Mouse (Mus musculus): ENCODE results near the gene S100a8. TPM values are rescaled to one million over a fixed set of nuclear protein-coding genes. Genes with fewer than 3 reads are reported as not detected.
A peak's percentile ranks its signal among the peaks of the same experiment; 100 is the strongest.

S100a8 gene
- total RNA-seq, 2 experiments from 2014 or later: 6.8 to 10.4 TPM

GRCm38 (mm10) chr3:90678656-90679055, 9.9 kb downstream of the S100a8 start:
- no peak for DNase-seq

- DNase-seq: no peak
Measured at GRCm38 (mm10) chr3:90683929-90684328, 15.2 kb downstream of the S100a8 start.

DNA sequence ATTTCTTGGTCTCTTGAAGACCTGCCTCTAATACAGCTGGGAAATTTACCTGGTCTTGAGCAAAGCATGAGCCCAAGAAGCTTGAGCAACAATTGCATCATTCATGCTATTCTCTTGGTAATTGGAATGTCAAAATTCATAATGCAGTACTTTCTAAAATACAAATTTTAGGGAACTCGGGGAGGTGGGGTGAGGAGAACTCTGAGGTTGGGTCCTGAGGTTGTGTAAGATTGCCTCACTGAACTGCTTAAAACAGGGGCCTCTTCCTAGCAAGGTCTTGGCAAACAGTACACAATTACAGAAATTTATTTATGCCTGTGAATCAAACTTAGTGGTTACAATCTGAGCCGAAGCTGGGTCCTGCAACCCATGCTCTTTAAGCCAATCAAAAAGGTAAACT, 18.1 kb downstream of the S100a8 start:
- DNase-seq: no peak

DNA sequence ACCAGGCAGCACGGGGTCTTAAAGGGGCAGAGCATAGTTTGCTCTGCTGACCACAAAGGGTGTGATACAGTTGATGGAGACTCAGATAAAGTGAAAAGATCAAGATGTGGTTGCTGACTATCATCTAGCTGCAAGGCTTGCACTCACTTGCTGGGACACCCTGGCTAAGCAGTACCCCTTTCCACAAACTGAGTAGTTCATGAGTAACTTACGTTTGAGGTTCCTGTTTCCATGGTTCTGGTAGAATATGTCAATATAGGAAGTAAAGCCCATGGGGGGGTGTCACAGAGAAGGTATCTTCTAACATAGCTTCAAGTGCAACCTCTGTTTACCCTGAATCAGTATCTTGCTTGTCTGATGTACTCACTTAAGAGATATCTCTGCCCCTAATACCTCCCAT, 24.7 kb downstream of the S100a8 start:
- no peak for DNase-seq

- DNase-seq: no peak
Measured at GRCm38 (mm10) chr3:90695613-90696012, 26.8 kb downstream of the S100a8 start, which contains the start of gene S100a9. Gene S100a9, minus strand, starts transcription at chr3:90695721.

DNA sequence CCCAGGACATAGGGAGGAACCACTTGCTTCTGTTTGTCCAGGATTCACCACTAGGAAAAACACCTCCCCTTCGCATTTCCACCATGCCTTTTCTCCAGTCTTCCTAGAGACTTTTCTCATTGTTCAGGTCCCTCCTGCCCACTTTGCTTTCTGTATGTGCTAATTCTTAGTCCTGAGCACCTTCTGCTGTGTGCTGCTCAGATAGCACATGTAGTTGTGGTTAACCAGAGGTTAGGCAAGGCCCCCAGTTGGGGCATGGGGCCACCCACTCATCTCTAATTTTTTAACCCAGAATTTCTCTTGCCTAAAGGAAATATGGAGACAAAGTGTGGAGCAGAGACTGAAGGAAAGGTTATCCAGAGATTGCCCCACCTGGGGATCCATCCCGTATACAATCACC, 33.5 kb downstream of the S100a8 start:
- DNase-seq: no peak

GRCm38 (mm10) chr3:90708523-90709202, 39.9 kb downstream of the S100a8 start:
- peak; percentile 31 for DNase-seq

DNA sequence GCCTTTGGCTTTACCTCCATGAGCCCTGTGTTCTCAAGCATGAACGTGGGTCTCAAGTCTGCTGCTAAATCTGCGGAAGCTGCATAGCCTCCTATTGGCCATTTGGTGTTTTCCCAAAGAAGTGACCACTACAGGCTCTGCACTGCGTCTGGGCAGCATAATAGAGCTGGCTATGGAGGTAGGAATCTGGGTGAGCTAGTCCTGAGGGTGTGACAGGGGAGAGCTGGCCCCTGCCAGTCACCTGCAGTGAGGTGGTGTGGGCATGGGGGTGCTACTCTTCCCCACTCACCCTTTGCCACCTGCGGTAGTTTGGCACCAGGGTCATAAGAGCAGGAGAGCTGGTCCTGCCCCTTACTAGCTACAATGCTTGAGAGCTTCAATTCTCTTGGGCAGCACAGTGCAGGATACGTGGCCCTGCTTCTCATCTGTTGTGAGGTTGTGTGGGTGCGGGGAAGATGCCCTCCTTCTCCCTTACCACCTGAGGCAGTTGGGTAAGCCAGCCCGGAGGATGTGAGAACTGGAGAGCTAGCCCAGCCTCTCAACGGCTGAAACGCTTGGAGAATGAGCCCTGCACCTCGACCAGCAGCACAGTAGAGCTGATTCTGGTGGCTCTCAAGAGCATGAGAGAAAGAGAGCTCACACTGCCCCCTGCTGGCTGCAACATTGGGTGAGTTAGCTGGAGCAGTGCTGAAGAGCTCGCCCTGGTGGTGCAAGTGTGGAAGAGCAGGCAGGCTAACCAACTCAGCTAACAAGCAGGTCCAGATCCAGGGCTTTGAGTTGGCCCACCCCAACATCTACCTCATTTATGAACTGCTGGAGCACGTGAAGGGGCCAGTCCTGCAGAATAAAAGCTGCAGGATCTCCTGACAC, 41.0 kb downstream of the S100a8 start:
- peak; percentile 89 for DNase-seq

Other genes with a start within 250 kb of the S100a8 start
- gene Ints3, start 235.4 kb upstream of the S100a8 start, total RNA-seq (2021): 10 to 100 TPM; 24.1 to 28.6 TPM
- gene Npr1, start 203.1 kb upstream of the S100a8 start, total RNA-seq (2021): 10 to 100 TPM; 30.4 to 33.0 TPM
- gene Ilf2, start 192.9 kb upstream of the S100a8 start, total RNA-seq (2021): 10 to 100 TPM; 69.0 to 74.2 TPM
- gene Snapin, start 177.9 kb upstream of the S100a8 start, total RNA-seq (2021): 10 to 100 TPM; 50.0 to 58.0 TPM
- 100 to 1,000 TPM; 140 to 143 TPM for gene Chtop, start 159.5 kb upstream of the S100a8 start, total RNA-seq (2021)
- gene S100a1, start 154.6 kb upstream of the S100a8 start, total RNA-seq (2021): 100 to 1,000 TPM; 282 to 313 TPM
- 10 to 100 TPM; 34.2 to 37.9 TPM for gene S100a13, start 154.5 kb upstream of the S100a8 start, total RNA-seq (2021)
- gene S100a14, start 142.1 kb upstream of the S100a8 start, total RNA-seq (2021): under 1 TPM in 1 of 2 experiments, not detected in 1; 0.74 TPM
- gene S100a16, start 131.7 kb upstream of the S100a8 start, total RNA-seq (2021): 100 to 1,000 TPM; 101 to 106 TPM
- not detected for gene S100a3, start 108.4 kb upstream of the S100a8 start, total RNA-seq (2021)
- not detected for gene S100a2, start 78.7 kb upstream of the S100a8 start, total RNA-seq (2021)
- gene Gm42674, start 67.1 kb upstream of the S100a8 start, total RNA-seq (2021): not detected
- gene S100a4, start 65.2 kb upstream of the S100a8 start, total RNA-seq (2021): 1 to 10 TPM; 7.6 to 9.5 TPM
- not detected for gene S100a5, start 60.5 kb upstream of the S100a8 start, total RNA-seq (2021)
- 10 to 100 TPM; 72.1 to 75.9 TPM for gene S100a6, start 56.1 kb upstream of the S100a8 start, total RNA-seq (2021)
- not detected for gene S100a7a, start 15.0 kb upstream of the S100a8 start, total RNA-seq (2021)
- gene S100a9, start 26.7 kb downstream of the S100a8 start, total RNA-seq (2021): 10 to 100 TPM in 1 of 2 experiments, 1 to 10 TPM in 1; 8.1 to 14.6 TPM
- not detected for gene Pglyrp4, start 57.9 kb downstream of the S100a8 start, total RNA-seq (2021)
- gene Gm5849, start 108.9 kb downstream of the S100a8 start, total RNA-seq (2021): not detected

All from heart, postnatal 4 days (tissue).